Mouse (Mus musculus) CH12.LX (cell line): Measurements from ENCODE around the gene Zswim1. TPM values are rescaled to one million over a fixed set of nuclear protein-coding genes. Genes with fewer than 3 reads are reported as not detected.
"Not testable (repeated sequence)": the region's sequence is repeated elsewhere in the genome, so short reads cannot be mapped to it uniquely, and the experiment has no call there.

ENCODE experiments used
- DNase-seq: peaks from one replicate; pipeline ENCODE4 v3.0.0-alpha.2; 2013; ENCODE audit errors: extremely low read depth
- H3K27ac ChIP-seq: 2 replicates; pipeline ENCODE4 v1.5.1; 2012; ENCODE audit warnings: low read depth, mild to moderate bottlenecking, control low read depth, moderate library complexity; ENCODE audit not compliant: insufficient read depth
- H3K27me3 ChIP-seq: replicated peaks from 2 replicates; pipeline ENCODE3; 2012; ENCODE audit warnings: inconsistent platforms
- H3K36me3 ChIP-seq, 2 experiments: replicated peaks in 1 of 2; 2 replicates each; pipeline versions ENCODE3 to v1.6.1; 2012; ENCODE audit warnings: inconsistent platforms in 1 of 2, low read length in 1 of 2, mild to moderate bottlenecking in 1 of 2, mixed read lengths in 1 of 2, moderate library complexity in 1 of 2; ENCODE audit not compliant: control insufficient read depth in 1 of 2, insufficient read depth in 1 of 2
- H3K4me1 ChIP-seq, 2 experiments: 2 replicates each; pipeline ENCODE4 v1.6.1; 2012; ENCODE audit warnings: inconsistent platforms in 1 of 2, moderate library complexity in 1 of 2; ENCODE audit not compliant: insufficient read depth in 2 of 2, control insufficient read depth in 1 of 2
- H3K4me2 ChIP-seq: 2 replicates; pipeline ENCODE4 v1.6.1; 2012; ENCODE audit warnings: low read depth, mild to moderate bottlenecking, control low read depth; ENCODE audit not compliant: poor library complexity, insufficient read depth, severe bottlenecking
- H3K4me3 ChIP-seq, 3 experiments: fragments of 150-350 bp in 1 of 3; sonication (generic) in 1 of 3; replicated peaks in 1 of 3; 2 replicates each; pipeline versions ENCODE3 to v1.5.1; 2011 to 2012; ENCODE audit warnings: low read depth in 2 of 3, low read length in 2 of 3, mild to moderate bottlenecking in 2 of 3, moderate library complexity in 2 of 3, control low read depth in 1 of 3, improper control_type of control experiment in 1 of 3, inconsistent platforms in 1 of 3, mixed read lengths in 1 of 3; ENCODE audit not compliant: poor library complexity in 1 of 3
- H3K79me2 ChIP-seq: replicated peaks from 2 replicates; pipeline ENCODE4 v1.6.1; 2012; ENCODE audit warnings: mild to moderate bottlenecking, moderate library complexity; ENCODE audit not compliant: control insufficient read depth, poor library complexity, insufficient read depth, severe bottlenecking; ENCODE audit errors: extremely low read depth
- H3K9ac ChIP-seq: 2 replicates; pipeline ENCODE4 v1.6.1; 2012; ENCODE audit warnings: low read depth, mild to moderate bottlenecking, control low read depth, moderate library complexity; ENCODE audit not compliant: insufficient read depth
- H3K9me3 ChIP-seq: replicated peaks from 2 replicates; pipeline ENCODE3; 2012; ENCODE audit warnings: low read length, inconsistent platforms, mixed read lengths
- E2F4 ChIP-seq: IDR thresholded peaks from 2 replicates; pipeline ENCODE4 v1.6.1; 2011; ENCODE audit warnings: low read depth, low read length, improper control_type of control experiment; ENCODE audit not compliant: insufficient replicate concordance
- HCFC1 ChIP-seq: IDR thresholded peaks from 2 replicates; pipeline ENCODE4 v1.6.1; 2012; ENCODE audit warnings: low read depth, mild to moderate bottlenecking, inconsistent platforms, low read length, improper control_type of control experiment
- JUN ChIP-seq: IDR thresholded peaks from 2 replicates; pipeline ENCODE4 v1.6.1; 2011; ENCODE audit warnings: low read depth, mild to moderate bottlenecking, low read length, improper control_type of control experiment, moderate library complexity; ENCODE audit not compliant: insufficient read depth
- KAT2A ChIP-seq: IDR thresholded peaks from 2 replicates; pipeline ENCODE4 v1.6.1; 2012; ENCODE audit warnings: low read length, improper control_type of control experiment, inconsistent platforms; ENCODE audit not compliant: insufficient replicate concordance
- MAZ ChIP-seq: IDR thresholded peaks from 2 replicates; pipeline ENCODE4 v1.6.1; 2012; ENCODE audit warnings: low read depth, mild to moderate bottlenecking, inconsistent platforms, low read length, improper control_type of control experiment, moderate library complexity
- MYC ChIP-seq: IDR thresholded peaks from 2 replicates; pipeline ENCODE4 v1.6.1; 2011; ENCODE audit warnings: low read depth, mild to moderate bottlenecking, improper control_type of control experiment, low read length
- NELFE ChIP-seq: IDR thresholded peaks from 2 replicates; pipeline ENCODE4 v1.6.1; 2011; ENCODE audit warnings: low read depth, low read length, improper control_type of control experiment
- NRF1 ChIP-seq: IDR thresholded peaks from 2 replicates; pipeline ENCODE4 v1.6.1; 2014; ENCODE audit warnings: low read depth, mild to moderate bottlenecking, inconsistent platforms, low read length, improper control_type of control experiment, moderate library complexity
- PAX5 ChIP-seq: IDR thresholded peaks from 2 replicates; pipeline ENCODE4 v1.6.1; 2012; ENCODE audit warnings: low read length, inconsistent platforms, mixed read lengths
- POLR2A ChIP-seq: IDR thresholded peaks from 2 replicates; pipeline ENCODE4 v1.6.1; 2011; ENCODE audit warnings: low read depth, mild to moderate bottlenecking, improper control_type of control experiment, low read length
- POLR2AphosphoS2 ChIP-seq: IDR thresholded peaks from 2 replicates; pipeline ENCODE4 v1.6.1; 2011; ENCODE audit warnings: low read depth, low read length, improper control_type of control experiment
- RAD21 ChIP-seq: IDR thresholded peaks from 2 replicates; pipeline ENCODE4 v1.6.1; 2011; ENCODE audit warnings: low read depth, mild to moderate bottlenecking, low read length, improper control_type of control experiment, moderate library complexity
- SIN3A ChIP-seq: IDR thresholded peaks from 2 replicates; pipeline ENCODE4 v1.6.1; 2012; ENCODE audit warnings: low read length, improper control_type of control experiment, inconsistent platforms
- SMC3 ChIP-seq: IDR thresholded peaks from 2 replicates; pipeline ENCODE4 v1.6.1; 2011; ENCODE audit warnings: low read depth, low read length, improper control_type of control experiment
- TBP ChIP-seq: conservative IDR thresholded peaks from 2 replicates; pipeline ENCODE4 v1.6.1; 2011; ENCODE audit warnings: low read depth, low read length, improper control_type of control experiment
- UBTF ChIP-seq: IDR thresholded peaks from 2 replicates; pipeline ENCODE4 v1.6.1; 2012; ENCODE audit warnings: low read depth, mild to moderate bottlenecking, inconsistent platforms, low read length, improper control_type of control experiment, moderate library complexity
- USF1 ChIP-seq: IDR thresholded peaks from 2 replicates; pipeline ENCODE4 v1.6.1; 2014; ENCODE audit warnings: low read depth, mild to moderate bottlenecking, inconsistent platforms, low read length, improper control_type of control experiment
- ZC3H11A ChIP-seq: IDR thresholded peaks from 2 replicates; pipeline ENCODE4 v1.6.1; 2012; ENCODE audit warnings: low read depth, mild to moderate bottlenecking, inconsistent platforms, low read length, improper control_type of control experiment
- ZKSCAN1 ChIP-seq: IDR thresholded peaks from 2 replicates; pipeline ENCODE4 v1.6.1; 2012; ENCODE audit warnings: low read depth, inconsistent platforms, low read length, improper control_type of control experiment, borderline replicate concordance
- ZMIZ1 ChIP-seq: IDR thresholded peaks from 2 replicates; pipeline ENCODE4 v1.6.1; 2012; ENCODE audit warnings: low read depth, mild to moderate bottlenecking, inconsistent platforms, low read length, improper control_type of control experiment
- dilution Hi-C: fragments of 300-500 bp; cut with MboI; formaldehyde crosslinking; loops from 2 replicates; pipeline ENCODE4 v1.14.3; 2020; ENCODE audit warnings: low sequenced_read_pairs; ENCODE audit not compliant: extremely low pct_unique_long_range_greater_than_20kb, extremely low pct_ligation_motif_present
- in situ Hi-C: fragments of 300-500 bp; cut with MboI; formaldehyde crosslinking; loops from 3 replicates; pipeline ENCODE4 v1.14.3; 2019; ENCODE audit warnings: low sequenced_read_pairs, low pct_ligation_motif_present, low pct_unique_long_range_greater_than_20kb, mixed read lengths
- polyA plus RNA-seq: library from polyadenylated mRNA; unstranded; fragments of >175 nt; gene quantifications from 2 replicates; pipeline ENCODE4 v1.2.1, GENCODE M21; 2012; ENCODE audit warnings: low read depth; ENCODE audit not compliant: insufficient read length
- total RNA-seq, 2 experiments: library from RNA; depleted of rRNA; stranded (reverse); fragments of 300-350 nt in 1 of 2; fragments of >200 nt in 1 of 2; gene quantifications; 2 replicates each; pipeline ENCODE4 v1.2.3; 2012 to 2014

The Zswim1 gene
- total and polyA plus RNA-seq, 3 experiments = 5.3 to 13.8 (median 9.5) TPM

DNA sequence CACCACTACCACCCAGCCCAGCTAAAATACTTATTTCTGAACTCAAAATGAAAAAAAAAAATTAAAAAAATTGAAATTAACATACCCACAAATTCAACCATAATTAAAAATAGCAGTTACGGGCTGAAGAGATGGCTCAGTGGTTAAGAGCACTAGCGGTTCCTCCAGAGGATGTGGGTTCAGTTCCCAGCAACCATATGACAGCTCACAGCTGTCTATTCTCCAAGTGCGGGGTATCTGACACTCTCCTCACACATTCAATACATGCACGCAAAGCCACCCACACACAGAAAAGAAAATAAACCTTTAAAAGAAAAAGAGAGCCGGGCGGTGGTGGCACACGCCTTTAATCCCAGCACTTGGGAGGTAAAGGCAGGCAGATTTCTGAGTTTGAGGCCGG, 27.6 kb downstream of the Zswim1 start:
- in situ Hi-C loops = no loop called here
- Histone ChIP-seq H3K27me3 (no peaks in the 10 kb centered on the region), H3K9me3 (peaks cover 7% of the 10 kb centered on the region), H3K79me2 (no peaks in the 10 kb centered on the region), H3K36me3 (no peaks in the 10 kb centered on the region)
- no peak for DNase-seq
- dilution Hi-C loops = no loop called here
- TF ChIP-seq JUN (no peak), RAD21 (no peak), MAZ (no peak), NRF1 (no peak), SIN3A (no peak), HCFC1 (no peak), MYC (no peak), USF1 (no peak), POLR2A (no peak), UBTF (no peak), NELFE (no peak), E2F4 (no peak), TBP (no peak), KAT2A (no peak), PAX5 (no peak), ZKSCAN1 (no peak), ZC3H11A (no peak), SMC3 (no peak), POLR2AphosphoS2 (no peak), ZMIZ1 (no peak)
- TF ChIP-seq, all 38 proteins: peak for 0
- H3K4me1 ChIP-seq = no peaks in the 10 kb centered on the region
- H3K4me2 ChIP-seq = no peak overlapping the region
- no peak overlapping the region for H3K27ac ChIP-seq
- H3K9ac ChIP-seq = no peak overlapping the region
- H3K4me3 ChIP-seq = no peak overlapping the region

DNA sequence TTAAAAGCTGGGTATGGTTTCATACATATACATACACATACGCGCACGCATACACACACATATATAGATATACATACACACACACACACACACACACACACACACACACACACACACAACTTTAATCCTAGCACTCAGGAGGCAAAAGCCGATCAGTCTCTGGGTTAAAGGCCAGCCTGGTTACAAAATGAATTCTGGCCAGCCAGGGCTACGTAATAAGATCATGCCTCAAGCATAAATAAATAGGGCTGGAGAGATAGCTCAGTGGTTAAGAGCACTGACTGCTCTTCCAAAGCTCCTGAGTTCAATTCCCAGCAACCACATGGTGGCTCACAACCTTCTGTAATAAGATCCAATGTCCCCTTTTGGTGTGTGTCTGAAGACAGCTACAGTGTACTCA, 33.1 kb downstream of the Zswim1 start:
- dilution Hi-C loops, H3K36me3 ChIP-seq, in situ Hi-C loops, H3K9me3 ChIP-seq, H3K9ac ChIP-seq, H3K27ac ChIP-seq, DNase-seq, H3K79me2 ChIP-seq, H3K4me3 ChIP-seq: not testable (repeated sequence)
- 0 out of 2 replicates have a peak overlapping the region, but pooled peaks have one; percentile 49 for H3K4me2 ChIP-seq
- H3K27me3 ChIP-seq = peaks cover 19% of the 10 kb centered on the region
- H3K4me1 ChIP-seq = peaks cover 0 to 24% of the 10 kb centered on the region in 2 experiments; a peak in 2 of 4 replicates
